Mouse (Mus musculus) bone marrow macrophage, adult 2 months (primary cell): ENCODE measurements around the gene Bicral.

Experiments
- CTCF ChIP-seq: IDR thresholded peaks from 2 replicates; pipeline ENCODE4 v1.5.1; 2012; ENCODE audit warnings: low read depth, mild to moderate bottlenecking, low read length, moderate library complexity
- POLR2A ChIP-seq: IDR thresholded peaks from 2 replicates; pipeline ENCODE4 v1.6.1; 2012; ENCODE audit warnings: mild to moderate bottlenecking, low read depth, low read length, borderline replicate concordance

DNA sequence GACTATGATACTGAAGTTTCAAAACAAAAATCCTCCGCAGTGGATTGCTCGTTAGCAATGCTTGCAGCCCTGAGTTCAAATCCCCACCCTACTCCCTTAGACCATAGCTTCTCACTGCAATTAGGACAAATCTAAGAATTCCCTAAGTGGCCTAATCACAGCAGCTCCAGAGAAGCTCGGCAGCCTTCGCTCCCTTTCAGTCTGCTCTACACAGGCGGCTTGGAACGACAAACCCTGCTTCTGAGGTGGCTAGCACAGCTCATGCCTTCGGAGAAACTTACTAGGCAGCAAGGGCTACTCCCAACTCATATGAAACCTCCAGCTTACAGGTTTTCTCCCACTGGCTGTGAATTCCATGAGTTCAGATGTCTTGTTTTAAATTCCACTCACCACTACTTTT is 4.2 kb downstream of the Bicral start:
- TF ChIP-seq CTCF (no peak), POLR2A (no peak)
